Mouse (Mus musculus) bone marrow, adult 2 months (tissue): ENCODE data around the gene Klhl24. TPM values are rescaled to one million over a fixed set of nuclear protein-coding genes. Genes with fewer than 3 reads are reported as not detected.

Experiments used
- H3K27ac ChIP-seq: fragments of 200-500 bp; 2 replicates; pipeline ENCODE4 v1.5.1; 2012; ENCODE audit warnings: low read depth, mild to moderate bottlenecking, control low read depth, inconsistent platforms, low read length; ENCODE audit not compliant: control insufficient read depth, poor library complexity, insufficient read depth
- H3K4me1 ChIP-seq: fragments of 200-500 bp; 2 replicates; pipeline ENCODE4 v1.6.1; 2011; ENCODE audit warnings: low read length; ENCODE audit not compliant: control insufficient read depth, insufficient read depth
- H3K4me3 ChIP-seq: fragments of 200-500 bp; replicated peaks from 2 replicates; pipeline ENCODE3; 2011; ENCODE audit warnings: mild to moderate bottlenecking, low read depth, low read length, control low read depth; ENCODE audit not compliant: control insufficient read depth
- CTCF ChIP-seq: fragments of 200-500 bp; IDR thresholded peaks from 2 replicates; pipeline ENCODE4 v1.5.1; 2011; ENCODE audit warnings: low read length, control low read depth; ENCODE audit not compliant: control insufficient read depth, insufficient read depth
- POLR2A ChIP-seq: fragments of 200-500 bp; IDR thresholded peaks from 2 replicates; pipeline ENCODE4 v1.6.1; 2011; ENCODE audit warnings: low read depth, mild to moderate bottlenecking, control low read depth, low read length, borderline replicate concordance; ENCODE audit not compliant: control insufficient read depth
- WGBS: fragments of 180-500 bp; shearing (Covaris S2); methylation state at CpG from one replicate; pipeline ENCODE4 v1.1.7; 2018; 5-methylcytosine and 5-hydroxymethylcytosine counted together
- polyA plus RNA-seq: library from polyadenylated mRNA; stranded (reverse); fragments of >200 nt; gene quantifications from 2 replicates; pipeline ENCODE4 v1.2.4, GENCODE M21; 2011; ENCODE audit warnings: low replicate concordance; ENCODE audit not compliant: missing spikeins, insufficient read depth, insufficient read length

The Klhl24 gene
- polyA plus RNA-seq: 8.0 and 14.1 TPM in 2 replicates

GRCm38 (mm10) chr16:20097069-20097710 is at the start of gene Klhl24:
Gene Klhl24, plus strand, starts transcription at chr16:20097542.
- Histone ChIP-seq H3K4me1 (no peaks in the 10 kb centered on the region), H3K4me3 (peak within 1 kb of the TSS; percentile 92), H3K27ac (peak within 1 kb of the TSS; percentile 99)
- WGBS: 3% methylated on average over 29 of the region's 29 CpGs
- TF ChIP-seq CTCF (peak; percentile 60; the same call in 1 of the 2 replicates), POLR2A (peak; percentile 94)

DNA sequence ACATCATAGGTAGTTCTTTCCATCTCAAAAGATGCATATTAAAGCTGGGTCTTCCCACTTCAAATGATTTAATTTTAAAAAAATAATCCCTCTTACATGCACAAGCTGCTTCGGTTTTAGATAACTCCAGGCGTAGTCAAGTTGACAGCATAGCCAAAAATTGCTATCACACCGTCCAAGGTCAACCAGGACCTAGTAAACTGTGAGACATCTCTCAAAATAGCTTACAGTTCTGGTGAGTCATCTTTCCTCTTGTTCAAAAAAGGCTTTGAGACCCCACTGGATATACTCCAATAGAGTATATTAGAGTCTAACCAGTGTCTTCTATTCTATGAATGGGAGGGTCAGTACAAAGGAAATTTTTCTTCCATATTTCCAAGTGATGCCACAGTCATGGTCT is 44.7 kb upstream of the Klhl24 start:
- 84% methylated on average over 3 of the region's 3 CpGs for WGBS
- Histone ChIP-seq H3K4me3 (no peak overlapping the region), H3K27ac (no peak overlapping the region), H3K4me1 (no peaks in the 10 kb centered on the region)
- no peak for TF ChIP-seq CTCF
- no peak for TF ChIP-seq POLR2A

- no peak overlapping the region for H3K27ac ChIP-seq
- no peak overlapping the region for H3K4me3 ChIP-seq
- TF ChIP-seq CTCF: no peak
- no peak for TF ChIP-seq POLR2A
- H3K4me1 ChIP-seq: no peaks in the 10 kb centered on the region; the same call in 1 of the 2 replicates
- 80% methylated on average over 1 of the region's 1 CpGs for WGBS
Observed at GRCm38 (mm10) chr16:20072770-20073169, 24.6 kb upstream of the Klhl24 start.

DNA sequence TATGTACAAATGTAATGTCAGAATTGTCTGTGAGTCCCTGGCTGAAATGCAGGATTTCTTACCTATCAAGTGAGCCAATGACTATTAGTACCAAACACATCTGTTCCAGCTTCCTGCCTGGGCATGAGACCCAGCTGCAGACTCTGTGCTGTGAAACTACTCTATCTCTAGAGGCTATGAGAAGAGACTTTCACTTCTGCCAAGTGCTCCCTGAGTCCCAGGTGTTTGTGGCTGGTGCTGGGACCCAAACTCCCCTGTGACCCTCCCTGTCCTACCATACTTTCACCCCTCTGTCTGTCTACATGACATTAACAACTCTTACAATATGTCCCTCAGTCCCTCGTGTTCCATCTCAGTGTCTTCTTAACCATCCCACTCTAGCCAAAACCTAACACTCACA is 20.7 kb upstream of the Klhl24 start:
- Histone ChIP-seq H3K27ac (no peak overlapping the region), H3K4me3 (no peak overlapping the region), H3K4me1 (no peaks in the 10 kb centered on the region; the same call in 1 of the 2 replicates)
- no peak for TF ChIP-seq CTCF
- TF ChIP-seq POLR2A: no peak
- 64% methylated on average over 1 of the region's 1 CpGs for WGBS

- no peak overlapping the region for H3K4me3 ChIP-seq
- H3K4me1 ChIP-seq: no peaks in the 10 kb centered on the region; the same call in 1 of the 2 replicates
- 92% methylated on average over 3 of the region's 3 CpGs for WGBS
- no peak overlapping the region for H3K27ac ChIP-seq
- TF ChIP-seq POLR2A (no peak), CTCF (no peak)
Observed at GRCm38 (mm10) chr16:20080271-20080670, 17.1 kb upstream of the Klhl24 start.

GRCm38 (mm10) chr16:20084623-20085022 is 12.7 kb upstream of the Klhl24 start:
- Histone ChIP-seq H3K27ac (no peak overlapping the region), H3K4me3 (no peak overlapping the region), H3K4me1 (no peaks in the 10 kb centered on the region; the same call in 1 of the 2 replicates)
- WGBS: 81% methylated on average over 1 of the region's 1 CpGs
- TF ChIP-seq POLR2A (no peak), CTCF (no peak)

DNA sequence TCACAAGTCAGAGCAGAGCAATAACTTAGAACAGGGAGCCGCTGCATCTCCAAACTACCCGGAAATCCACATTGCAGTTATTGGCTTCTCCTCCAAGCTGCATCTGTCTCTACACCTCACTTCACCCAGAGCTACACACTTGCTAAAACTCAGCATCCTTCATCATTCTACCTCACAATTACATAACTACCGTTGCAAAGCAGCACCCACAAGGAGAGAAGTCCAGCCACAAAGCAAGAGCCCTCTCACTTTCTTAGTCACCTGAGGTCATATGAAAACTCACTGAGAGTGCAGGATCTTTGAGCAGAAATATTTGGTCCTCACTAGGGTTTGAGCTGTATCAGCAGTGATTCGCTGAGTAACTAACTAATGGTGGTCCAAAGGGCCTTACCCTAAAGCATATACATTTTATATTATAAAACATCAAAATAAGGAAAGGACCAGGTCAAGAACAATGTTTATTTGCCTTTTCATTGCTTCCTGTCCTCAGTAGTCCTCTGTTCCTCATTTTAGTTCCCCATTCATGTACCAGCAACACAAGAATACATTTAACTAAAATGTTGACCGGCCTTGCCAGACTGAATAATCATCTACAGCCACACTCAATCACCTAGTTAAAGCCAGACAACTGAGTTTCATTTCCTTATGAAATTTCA is 12.0 kb upstream of the Klhl24 start:
- H3K4me1 ChIP-seq: no peaks in the 10 kb centered on the region; the same call in 1 of the 2 replicates
- 29% methylated on average over 5 of the region's 5 CpGs for WGBS
- no peak overlapping the region for H3K4me3 ChIP-seq
- H3K27ac ChIP-seq: peak overlapping the region; percentile 33; the same call in 1 of the 2 replicates
- TF ChIP-seq POLR2A (no peak), CTCF (no peak)

DNA sequence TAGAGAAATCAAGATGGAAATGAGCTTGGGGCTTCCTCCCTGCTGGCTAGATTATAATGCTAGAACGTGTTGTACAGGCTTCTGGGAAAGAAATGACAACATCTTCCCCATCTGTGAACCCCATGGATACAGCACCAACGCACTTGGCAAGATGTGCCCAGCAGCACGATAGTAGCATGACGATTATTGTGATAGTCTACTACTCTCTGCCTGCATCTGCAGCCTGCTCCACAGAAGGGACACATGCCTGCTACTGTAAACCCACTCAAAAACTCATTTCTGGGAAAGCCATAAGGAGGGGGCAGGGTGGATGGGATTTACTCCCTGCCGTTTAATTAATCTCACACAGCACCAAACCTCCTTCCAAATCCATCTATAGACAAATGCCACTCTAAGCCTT is 10.4 kb upstream of the Klhl24 start:
- no peak for TF ChIP-seq POLR2A
- no peak for TF ChIP-seq CTCF
- Histone ChIP-seq H3K4me1 (no peaks in the 10 kb centered on the region; the same call in 1 of the 2 replicates), H3K4me3 (no peak overlapping the region), H3K27ac (no peak overlapping the region)
- WGBS: 84% methylated on average over 5 of the region's 5 CpGs
